In the genomic region with DNA sequence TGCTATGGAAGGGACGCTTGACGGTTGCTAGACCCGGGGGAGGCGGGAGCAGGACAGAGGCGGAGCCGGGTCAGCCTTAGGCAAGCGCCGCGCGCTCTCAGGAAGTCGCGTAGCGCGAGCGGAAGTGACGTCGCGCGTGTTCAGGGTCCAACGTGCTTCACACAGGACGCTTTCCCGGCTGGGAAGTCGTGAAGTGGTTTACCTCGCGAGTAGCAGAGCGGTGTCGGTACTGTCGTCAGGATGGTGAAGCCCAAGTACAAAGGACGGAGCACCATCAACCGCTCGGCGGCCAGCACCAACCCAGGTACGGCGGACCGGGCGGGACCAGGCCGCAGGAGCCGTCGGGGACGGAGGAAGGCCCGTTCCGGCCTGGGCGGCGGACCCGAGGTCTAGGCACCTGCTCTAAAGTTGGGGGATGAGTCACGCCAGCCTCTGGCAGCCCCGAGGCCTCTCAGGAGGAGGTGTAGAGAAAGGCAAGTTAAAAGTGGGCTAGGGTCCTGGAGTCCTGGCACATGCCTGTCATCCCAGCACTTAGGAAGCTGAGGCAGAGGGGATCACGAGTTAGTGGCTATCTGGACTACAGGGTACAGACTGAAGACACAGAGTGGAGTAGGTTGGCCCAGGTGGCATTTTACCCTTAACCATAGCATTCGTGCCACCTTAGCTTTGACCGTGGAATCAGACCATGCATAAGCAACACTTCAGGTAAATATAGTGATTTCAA, we compare ENCODE assay signal across 1 mouse cellular context.
TF ChIP-seq lines count a peak whose summit lies in the region.

No protein-coding gene starts in this region.

TF ChIP-seq in myocyte, 11 proteins besides CTCF, POLR2A, EP300 and RAD21 (continued from another document):
- TF ChIP-seq POLR2AphosphoS2 (IDR thresholded peaks at IDR 0.05; ENCODE audit: insufficient read length, low read depth) (peak; percentile 97), USF1 (IDR thresholded peaks at IDR 0.05; ENCODE audit: low read depth) (no peak), TCF3 (IDR thresholded peaks at IDR 0.05; ENCODE audit: insufficient read length, low read depth) (no peak), MYOG (IDR thresholded peaks at IDR 0.05; ENCODE audit: control insufficient read depth in 1 of 3, insufficient read depth in 1 of 3, insufficient read length in 2 of 3, low read depth in 2 of 3) (peak in 1 of 3 experiments; percentile 7), REST (IDR thresholded peaks at IDR 0.05; ENCODE audit: insufficient read depth, insufficient read length) (no peak), TCF12 (IDR thresholded peaks at IDR 0.05; ENCODE audit: insufficient read depth, poor library complexity, severe bottlenecking) (no peak), E2F4 (IDR thresholded peaks at IDR 0.05; ENCODE audit: insufficient read depth) (peak; percentile 24), MAX (IDR thresholded peaks at IDR 0.05; ENCODE audit: low read depth) (no peak), CEBPB (IDR thresholded peaks at IDR 0.05; ENCODE audit: insufficient read depth, poor library complexity, severe bottlenecking) (no peak)
